Mouse (Mus musculus): ENCODE data around the gene Gm10188. TPM values are rescaled to one million over a fixed set of nuclear protein-coding genes. Genes with fewer than 3 reads are reported as not detected.
A peak's percentile ranks its signal among the peaks of the same experiment; 100 is the strongest.

Gm10188 gene
- polyA plus RNA-seq, 1 experiment from 2014 or later, result 0.74 TPM

DNA sequence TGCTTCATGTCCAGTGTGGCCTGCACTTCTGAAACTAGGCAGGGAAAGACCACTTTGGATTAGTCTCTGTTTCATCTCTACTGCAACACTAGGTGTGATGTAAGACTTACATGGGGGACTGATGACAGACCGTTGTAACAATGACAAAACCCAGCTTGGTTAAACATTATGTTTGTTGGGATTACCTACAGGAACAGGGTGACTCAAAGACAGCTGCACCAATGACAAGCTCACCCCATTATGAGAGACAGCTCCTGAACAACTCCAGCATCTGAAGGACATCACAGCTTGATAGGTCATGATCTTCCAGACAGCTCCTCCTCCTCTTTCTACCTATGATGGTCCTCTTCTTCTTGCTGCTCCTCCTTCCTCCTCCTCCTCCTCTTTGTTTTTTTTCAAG is 30.8 kb upstream of the Gm10188 start:
- Histone ChIP-seq H3K9me3 (no peaks in the 10 kb centered on the region), H3K27me3 (replicated peaks) (no peaks in the 10 kb centered on the region), H3K4me2 (replicated peaks) (no peak overlapping the region), H3K27ac (no peak overlapping the region), H3K36me3 (no peaks in the 10 kb centered on the region), H3K4me3 (no peak overlapping the region), H3K9ac (no peak overlapping the region), H3K4me1 (no peaks in the 10 kb centered on the region)
- no peak for ATAC-seq (ENCODE audit: low FRiP score, low read depth)
- WGBS, result 89% methylated on average over 1 of the region's 1 CpGs

DNA sequence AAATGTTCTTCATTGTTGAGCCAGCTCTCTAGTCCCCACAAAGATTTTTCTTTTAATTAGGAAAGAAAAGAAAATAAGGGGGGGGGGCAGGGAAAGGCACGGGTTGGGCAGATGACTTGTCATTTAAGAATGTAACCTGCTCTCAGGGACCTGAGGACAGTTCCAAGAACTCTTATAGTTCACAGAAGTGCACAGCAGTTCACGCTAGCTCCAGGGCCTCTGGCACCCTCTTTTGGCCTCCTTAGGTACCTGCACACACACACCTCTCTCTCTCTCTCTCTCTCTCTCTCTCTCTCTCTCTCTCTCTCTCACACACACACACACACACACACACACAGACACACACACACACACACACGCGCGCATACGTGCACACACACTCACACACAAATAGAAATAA is 24.9 kb upstream of the Gm10188 start:
- no peaks in the 10 kb centered on the region for H3K27me3 ChIP-seq (replicated peaks)
- no peaks in the 10 kb centered on the region for H3K36me3 ChIP-seq
- no peak for ATAC-seq (ENCODE audit: low FRiP score, low read depth)
- WGBS, result 93% methylated on average over 6 of the region's 6 CpGs
- H3K9ac ChIP-seq, result no peak overlapping the region
- no peak overlapping the region for H3K4me3 ChIP-seq
- H3K4me1 ChIP-seq, result no peaks in the 10 kb centered on the region
- no peak overlapping the region for H3K27ac ChIP-seq
- H3K9me3 ChIP-seq, result no peaks in the 10 kb centered on the region
- no peak overlapping the region for H3K4me2 ChIP-seq (replicated peaks)

DNA sequence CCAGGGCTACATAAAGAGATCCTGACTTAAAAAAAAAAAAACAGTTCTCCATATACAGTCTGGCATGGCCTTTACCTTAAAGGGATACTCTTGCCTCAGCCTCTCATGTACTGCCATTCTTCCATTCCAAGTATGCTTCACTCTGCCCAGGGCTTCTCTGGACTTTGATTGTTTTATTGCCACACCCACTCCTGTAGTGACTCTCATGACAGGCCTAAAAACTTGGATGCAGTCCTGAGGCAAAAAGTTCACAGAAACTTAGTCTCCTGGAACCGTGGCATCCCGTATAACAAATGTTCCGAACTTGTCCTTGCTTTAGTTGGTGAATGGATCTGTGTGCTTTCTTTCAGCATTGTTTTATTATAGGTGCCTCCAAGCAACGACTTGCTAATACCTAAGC is 17.1 kb upstream of the Gm10188 start:
- Histone ChIP-seq H3K27me3 (replicated peaks) (no peaks in the 10 kb centered on the region), H3K4me2 (replicated peaks) (no peak overlapping the region), H3K4me1 (no peaks in the 10 kb centered on the region), H3K27ac (no peak overlapping the region), H3K36me3 (no peaks in the 10 kb centered on the region), H3K4me3 (no peak overlapping the region), H3K9ac (no peak overlapping the region), H3K9me3 (no peaks in the 10 kb centered on the region)
- ATAC-seq (ENCODE audit: low FRiP score, low read depth), result no peak
- 86% methylated on average over 4 of the region's 4 CpGs for WGBS

DNA sequence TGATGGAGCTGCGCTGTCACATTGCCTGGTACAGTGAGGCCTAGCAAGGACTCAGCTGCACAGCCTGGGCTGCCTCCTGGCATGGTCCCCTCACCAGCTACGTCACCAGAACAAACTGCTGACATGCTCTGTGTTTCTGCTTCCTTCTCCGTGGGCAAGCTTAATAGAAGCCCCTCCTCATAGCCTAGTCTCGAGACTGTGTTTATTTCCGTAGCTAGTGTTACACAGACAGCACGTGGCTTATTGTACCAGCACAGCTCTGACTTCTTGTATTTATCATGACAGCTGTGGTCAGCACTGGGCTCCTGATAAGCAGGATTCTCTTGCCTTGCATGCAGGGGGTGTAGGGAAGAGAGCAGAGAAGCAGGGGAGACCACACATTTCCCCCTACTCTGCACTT is 16.6 kb upstream of the Gm10188 start:
- no peaks in the 10 kb centered on the region for H3K4me1 ChIP-seq
- H3K27me3 ChIP-seq (replicated peaks), result no peaks in the 10 kb centered on the region
- ATAC-seq (ENCODE audit: low FRiP score, low read depth), result no peak
- 72% methylated on average over 6 of the region's 6 CpGs for WGBS
- H3K27ac ChIP-seq, result no peak overlapping the region
- H3K4me3 ChIP-seq, result no peak overlapping the region
- H3K4me2 ChIP-seq (replicated peaks), result no peak overlapping the region
- H3K9ac ChIP-seq, result no peak overlapping the region
- no peaks in the 10 kb centered on the region for H3K9me3 ChIP-seq
- no peaks in the 10 kb centered on the region for H3K36me3 ChIP-seq

DNA sequence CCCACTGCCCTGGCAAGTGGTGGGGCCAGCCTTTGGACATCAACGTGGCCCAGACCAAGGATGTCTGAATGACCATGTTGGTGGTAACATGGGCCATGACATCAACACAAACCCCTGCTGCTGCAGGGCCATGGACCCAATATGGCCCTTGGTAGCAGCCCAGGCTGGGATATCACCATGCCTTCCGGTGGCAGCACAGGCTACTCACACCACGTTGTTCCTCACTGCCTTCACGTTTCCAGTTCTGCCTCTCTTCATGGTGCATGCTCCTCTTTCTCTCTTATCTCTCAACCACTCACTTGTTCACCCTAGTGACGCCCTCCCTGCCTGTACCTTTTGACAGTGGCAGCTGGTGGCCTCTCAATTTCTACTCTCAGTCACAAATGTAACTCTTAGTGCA is 15.4 kb upstream of the Gm10188 start:
- Histone ChIP-seq H3K27ac (no peak overlapping the region), H3K4me1 (no peaks in the 10 kb centered on the region), H3K9me3 (no peaks in the 10 kb centered on the region), H3K36me3 (no peaks in the 10 kb centered on the region), H3K9ac (no peak overlapping the region), H3K27me3 (replicated peaks) (no peaks in the 10 kb centered on the region), H3K4me3 (no peak overlapping the region), H3K4me2 (replicated peaks) (no peak overlapping the region)
- WGBS, result 81% methylated on average over 5 of the region's 5 CpGs
- no peak for ATAC-seq (ENCODE audit: low FRiP score, low read depth)

DNA sequence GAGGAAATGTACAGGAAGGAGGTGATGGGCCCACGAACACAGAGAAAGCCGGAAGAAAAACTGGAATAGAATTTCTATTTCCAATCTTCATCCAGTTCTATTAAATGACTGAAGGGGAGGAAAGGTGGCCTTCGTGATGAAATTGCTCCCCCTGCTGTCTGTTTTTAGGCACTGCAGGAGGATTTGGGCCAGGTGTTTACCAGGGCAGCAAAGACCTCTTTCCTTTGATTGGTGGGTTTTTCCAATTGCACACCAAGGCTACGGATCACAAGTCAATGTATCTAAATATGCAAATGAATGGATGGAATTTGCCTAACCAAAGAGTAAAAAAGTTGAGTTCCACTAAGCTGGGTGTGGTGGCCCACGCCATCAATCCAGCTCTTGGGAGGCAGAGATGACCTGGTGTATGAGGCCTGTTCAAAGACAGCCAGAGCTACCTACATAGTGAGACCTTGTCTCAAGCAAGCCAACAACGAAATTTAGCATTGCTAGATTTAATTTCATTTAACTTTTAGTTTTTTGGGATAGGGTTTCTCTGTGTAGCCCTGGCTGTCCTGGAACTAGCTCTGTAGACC is 8.1 kb upstream of the Gm10188 start:
- Histone ChIP-seq H3K36me3 (no peaks in the 10 kb centered on the region), H3K4me2 (replicated peaks) (no peak overlapping the region), H3K9ac (no peak overlapping the region), H3K4me1 (0 out of 2 replicates have a peak, but pooled peaks cover 6% of the 10 kb centered on the region), H3K27ac (no peak overlapping the region), H3K9me3 (no peaks in the 10 kb centered on the region), H3K27me3 (replicated peaks) (no peaks in the 10 kb centered on the region), H3K4me3 (no peak overlapping the region)
- ATAC-seq (ENCODE audit: low FRiP score, low read depth), result no peak
- 24% methylated on average over 6 of the region's 6 CpGs for WGBS

DNA sequence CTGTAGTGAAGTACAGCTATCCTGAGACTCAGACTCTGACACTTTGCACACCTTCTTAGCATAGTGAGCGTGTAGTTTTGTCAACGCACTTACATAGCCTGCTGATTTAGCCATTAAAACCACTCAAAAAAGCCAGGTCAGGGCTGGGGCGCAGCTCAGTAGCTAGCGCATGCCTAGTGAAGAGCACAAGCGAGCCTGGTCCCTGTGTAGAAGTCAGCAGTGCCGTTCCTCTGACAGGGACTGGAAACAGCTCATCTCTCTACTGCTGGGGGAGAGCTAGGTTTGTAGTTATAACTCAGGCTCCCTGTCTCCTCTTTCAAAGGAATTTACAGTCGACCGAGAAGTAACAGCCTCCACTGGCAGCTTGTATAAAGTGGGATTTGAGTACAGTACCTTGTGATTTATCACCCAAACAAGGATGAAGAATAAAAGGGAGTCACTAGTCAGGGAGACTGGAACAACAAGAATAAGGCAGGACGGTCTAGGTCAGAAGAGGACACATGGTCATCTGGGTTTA is 5.2 kb upstream of the Gm10188 start:
- H3K4me3 ChIP-seq, result no peak overlapping the region
- ATAC-seq (ENCODE audit: low FRiP score, low read depth), result no peak
- no peaks in the 10 kb centered on the region; the same call in 1 of the 2 replicates for H3K27me3 ChIP-seq (replicated peaks)
- H3K4me1 ChIP-seq, result peaks cover 12% of the 10 kb centered on the region; the same call in 1 of the 2 replicates
- H3K4me2 ChIP-seq (replicated peaks), result no peak overlapping the region
- no peaks in the 10 kb centered on the region for H3K36me3 ChIP-seq
- H3K27ac ChIP-seq, result no peak overlapping the region
- 47% methylated on average over 9 of the region's 9 CpGs for WGBS
- no peak overlapping the region for H3K9ac ChIP-seq
- H3K9me3 ChIP-seq, result no peaks in the 10 kb centered on the region

DNA sequence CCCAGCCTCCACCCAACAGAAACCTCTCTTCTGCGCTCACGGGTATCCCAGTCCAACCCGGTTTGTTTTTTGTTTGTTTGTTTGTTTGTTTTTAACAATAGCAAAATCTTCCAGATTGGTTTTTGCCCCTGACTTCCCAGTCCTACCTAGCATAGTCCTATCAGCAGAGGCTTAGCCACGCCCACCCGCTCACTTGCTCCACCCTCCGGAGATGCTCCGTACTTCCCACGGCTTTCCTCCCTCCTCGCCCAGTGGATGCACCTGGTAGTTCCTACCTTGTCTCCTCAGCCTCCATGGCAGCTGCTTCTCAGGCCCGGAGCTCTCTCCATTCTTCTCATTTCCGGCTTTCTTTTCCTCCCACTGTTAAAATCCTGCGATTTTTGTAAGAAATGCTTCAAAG is 4.0 kb upstream of the Gm10188 start:
- Histone ChIP-seq H3K9ac (no peak overlapping the region), H3K9me3 (no peaks in the 10 kb centered on the region), H3K36me3 (no peaks in the 10 kb centered on the region), H3K4me2 (replicated peaks) (no peak overlapping the region), H3K27ac (no peak overlapping the region), H3K27me3 (replicated peaks) (no peaks in the 10 kb centered on the region; the same call in 1 of the 2 replicates), H3K4me3 (no peak overlapping the region), H3K4me1 (peaks cover 12% of the 10 kb centered on the region; the same call in 1 of the 2 replicates)
- WGBS, result 26% methylated on average over 12 of the region's 12 CpGs
- ATAC-seq (ENCODE audit: low FRiP score, low read depth), result no peak

DNA sequence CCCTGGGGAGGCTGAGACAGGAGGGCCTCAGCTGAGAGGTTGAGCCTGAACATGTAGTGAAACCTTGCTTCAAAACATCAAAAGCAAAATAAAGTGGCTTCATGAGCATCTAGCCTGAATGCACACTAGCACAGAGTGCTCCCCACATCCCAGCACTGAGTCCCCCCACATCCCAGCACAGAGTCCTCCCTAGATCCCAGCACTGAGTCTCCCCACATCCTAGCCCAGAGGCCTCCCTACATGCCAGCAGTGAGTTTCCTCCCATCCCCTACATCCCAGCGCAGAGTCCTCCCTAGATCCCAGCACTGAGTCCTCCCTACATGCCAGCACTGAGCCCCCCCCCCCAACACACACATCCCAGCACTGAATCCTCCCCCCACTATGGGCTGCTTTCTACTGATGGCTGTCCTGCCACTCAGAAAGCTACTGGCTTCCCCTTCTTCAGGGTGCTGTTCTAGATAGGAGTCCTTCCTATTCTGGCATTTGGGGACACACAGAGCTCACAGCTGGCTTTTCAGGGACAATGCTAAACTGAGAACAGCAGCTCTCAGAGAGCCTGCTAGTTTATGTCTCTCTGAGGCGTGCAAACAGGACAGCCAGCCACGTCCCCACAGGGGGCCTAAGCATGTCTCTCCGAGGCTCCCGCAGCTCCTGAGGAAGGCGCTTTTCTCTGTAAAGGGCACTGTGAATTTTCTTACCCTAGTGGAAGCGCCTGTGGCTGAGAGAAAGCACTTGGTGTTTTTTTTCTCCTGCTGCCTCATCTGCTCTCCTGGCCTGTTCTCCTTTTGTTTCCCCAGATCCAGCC is 2.1 kb upstream of the Gm10188 start:
- WGBS, result 25% methylated on average over 7 of the region's 7 CpGs
- peaks cover 12% of the 10 kb centered on the region; the same call in 1 of the 2 replicates for H3K4me1 ChIP-seq

DNA sequence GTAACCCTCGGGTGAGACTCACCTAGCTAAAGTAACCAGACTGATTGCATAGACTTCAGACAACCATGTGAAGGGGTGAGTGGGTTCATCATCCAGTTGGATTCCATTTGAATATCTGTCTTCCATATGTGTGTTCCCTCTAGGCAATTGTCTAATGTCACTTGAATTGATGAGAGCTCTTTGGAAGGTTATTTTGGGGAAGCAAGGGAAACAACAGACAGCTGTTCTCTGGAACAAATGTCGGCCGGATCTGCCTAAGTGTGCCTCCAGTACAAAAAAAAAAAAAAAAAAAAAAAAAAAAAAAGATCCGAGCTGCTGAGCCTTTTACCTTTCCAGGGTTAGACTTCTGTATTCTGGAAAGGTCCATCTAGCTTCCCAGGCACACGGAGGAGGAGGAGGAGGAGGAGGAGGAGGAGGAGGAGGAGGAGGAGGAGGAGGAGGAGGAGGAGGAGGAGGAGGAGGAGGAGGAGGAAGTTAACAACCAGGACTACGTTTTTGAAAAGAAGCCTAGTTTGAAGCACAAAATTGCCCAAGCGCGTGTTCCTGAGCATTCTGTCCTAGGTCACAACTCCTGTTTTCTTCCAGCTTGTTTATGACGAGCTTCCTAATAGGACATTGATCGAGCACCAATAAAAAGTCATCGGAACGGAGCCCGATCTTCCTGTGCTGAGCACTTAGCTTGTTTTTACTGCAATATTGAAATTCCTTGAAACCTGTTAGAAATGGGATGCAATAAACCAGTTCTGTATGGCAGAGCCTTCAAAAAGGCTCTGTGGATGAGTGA is 3.1 kb downstream of the Gm10188 start:
- WGBS, result 76% methylated on average over 12 of the region's 13 CpGs
- Histone ChIP-seq H3K36me3 (no peaks in the 10 kb centered on the region), H3K4me3 (no peak overlapping the region), H3K4me1 (peaks cover 10% of the 10 kb centered on the region; the same call in 1 of the 2 replicates), H3K4me2 (replicated peaks) (no peak overlapping the region), H3K27ac (no peak overlapping the region), H3K9ac (no peak overlapping the region), H3K27me3 (replicated peaks) (no peaks in the 10 kb centered on the region; the same call in 1 of the 2 replicates), H3K9me3 (no peaks in the 10 kb centered on the region)
- no peak for ATAC-seq (ENCODE audit: low FRiP score, low read depth)

More for the DNA sequence above, 2.1 kb upstream of the Gm10188 start:
- Histone ChIP-seq H3K4me2 (replicated peaks) (no peak overlapping the region), H3K4me3 (no peak overlapping the region), H3K27ac (no peak overlapping the region), H3K9me3 (no peaks in the 10 kb centered on the region), H3K36me3 (no peaks in the 10 kb centered on the region), H3K27me3 (replicated peaks) (no peaks in the 10 kb centered on the region; the same call in 1 of the 2 replicates), H3K9ac (no peak overlapping the region)
- ATAC-seq (ENCODE audit: low FRiP score, low read depth), result no peak

DNA sequence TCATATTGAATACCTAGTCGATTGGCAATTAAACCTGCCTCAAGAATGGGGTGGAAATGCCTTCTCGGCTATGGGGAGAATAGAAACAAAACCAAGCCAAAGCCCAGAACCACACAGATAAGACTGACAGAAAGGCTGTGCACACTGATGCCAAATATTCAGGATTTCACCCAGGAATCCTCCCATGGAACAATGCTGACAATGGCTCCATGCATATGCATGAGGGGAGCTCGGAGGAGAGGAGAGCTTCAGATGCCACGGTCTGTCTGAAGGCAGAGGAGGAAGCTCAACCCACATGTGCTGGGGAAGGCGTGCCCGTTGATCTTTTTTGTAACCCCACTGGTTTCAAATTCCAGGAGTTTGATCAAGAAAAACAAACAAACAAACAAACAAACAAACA is 7.4 kb downstream of the Gm10188 start:
- H3K36me3 ChIP-seq, result no peaks in the 10 kb centered on the region
- H3K27ac ChIP-seq, result no peak overlapping the region
- ATAC-seq (ENCODE audit: low FRiP score, low read depth), result peak; percentile 82
- no peaks in the 10 kb centered on the region for H3K27me3 ChIP-seq (replicated peaks)
- no peak overlapping the region; the same call in 1 of the 2 replicates for H3K4me2 ChIP-seq (replicated peaks)
- no peaks in the 10 kb centered on the region for H3K9me3 ChIP-seq
- H3K4me3 ChIP-seq, result no peak overlapping the region
- WGBS, result 23% methylated on average over 6 of the region's 6 CpGs
- no peak overlapping the region for H3K9ac ChIP-seq
- peaks cover 10% of the 10 kb centered on the region; the same call in 1 of the 2 replicates for H3K4me1 ChIP-seq

DNA sequence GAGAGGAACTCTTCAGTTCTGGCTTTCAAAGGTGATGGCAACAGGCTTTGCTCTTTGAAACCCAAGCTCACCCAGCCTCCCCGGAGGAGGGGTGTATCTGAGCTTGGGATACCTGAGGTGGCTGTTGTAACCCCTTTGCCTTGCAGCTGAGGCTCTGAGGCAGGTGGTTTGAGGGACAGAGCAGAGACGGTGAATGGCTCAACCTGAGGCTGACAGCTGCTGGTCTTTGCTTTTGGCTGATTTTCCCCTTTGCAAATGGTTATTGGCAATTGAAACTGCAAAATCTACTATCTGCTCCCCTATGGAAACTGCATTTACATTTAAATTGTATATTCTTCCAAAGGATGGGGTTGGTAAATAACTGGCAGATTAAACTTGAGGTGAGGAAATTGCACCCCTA is 7.9 kb downstream of the Gm10188 start:
- H3K9me3 ChIP-seq, result no peaks in the 10 kb centered on the region
- no peaks in the 10 kb centered on the region for H3K36me3 ChIP-seq
- H3K27me3 ChIP-seq (replicated peaks), result no peaks in the 10 kb centered on the region
- no peak overlapping the region for H3K4me3 ChIP-seq
- no peak overlapping the region for H3K9ac ChIP-seq
- ATAC-seq (ENCODE audit: low FRiP score, low read depth), result no peak
- peaks cover 10% of the 10 kb centered on the region; the same call in 1 of the 2 replicates for H3K4me1 ChIP-seq
- no peak overlapping the region for H3K4me2 ChIP-seq (replicated peaks)
- no peak overlapping the region for H3K27ac ChIP-seq
- 46% methylated on average over 2 of the region's 2 CpGs for WGBS

Measured in neural tube, embryonic 12.5 days (tissue).